Mouse (Mus musculus) layer of hippocampus, postnatal 10 days (tissue): ENCODE measurements around the gene Cars2. TPM values are rescaled to one million over a fixed set of nuclear protein-coding genes. Genes with fewer than 3 reads are reported as not detected.
"Not testable (repeated sequence)": the region's sequence is repeated elsewhere in the genome, so short reads cannot be mapped to it uniquely, and the experiment has no call there.

Source experiments
- DNase-seq, 2 experiments: peaks; one replicate each; pipeline ENCODE4 v3.0.0; 2021; ENCODE audit warnings: low spot score in 2 of 2
- total RNA-seq, 2 experiments: library from RNA; stranded (reverse); gene quantifications; 2 replicates each; pipeline ENCODE4 v1.2.3; 2021

Gene Cars2
- total RNA-seq, 2 experiments from 2014 or later = 26.1 to 28.6 TPM

DNA sequence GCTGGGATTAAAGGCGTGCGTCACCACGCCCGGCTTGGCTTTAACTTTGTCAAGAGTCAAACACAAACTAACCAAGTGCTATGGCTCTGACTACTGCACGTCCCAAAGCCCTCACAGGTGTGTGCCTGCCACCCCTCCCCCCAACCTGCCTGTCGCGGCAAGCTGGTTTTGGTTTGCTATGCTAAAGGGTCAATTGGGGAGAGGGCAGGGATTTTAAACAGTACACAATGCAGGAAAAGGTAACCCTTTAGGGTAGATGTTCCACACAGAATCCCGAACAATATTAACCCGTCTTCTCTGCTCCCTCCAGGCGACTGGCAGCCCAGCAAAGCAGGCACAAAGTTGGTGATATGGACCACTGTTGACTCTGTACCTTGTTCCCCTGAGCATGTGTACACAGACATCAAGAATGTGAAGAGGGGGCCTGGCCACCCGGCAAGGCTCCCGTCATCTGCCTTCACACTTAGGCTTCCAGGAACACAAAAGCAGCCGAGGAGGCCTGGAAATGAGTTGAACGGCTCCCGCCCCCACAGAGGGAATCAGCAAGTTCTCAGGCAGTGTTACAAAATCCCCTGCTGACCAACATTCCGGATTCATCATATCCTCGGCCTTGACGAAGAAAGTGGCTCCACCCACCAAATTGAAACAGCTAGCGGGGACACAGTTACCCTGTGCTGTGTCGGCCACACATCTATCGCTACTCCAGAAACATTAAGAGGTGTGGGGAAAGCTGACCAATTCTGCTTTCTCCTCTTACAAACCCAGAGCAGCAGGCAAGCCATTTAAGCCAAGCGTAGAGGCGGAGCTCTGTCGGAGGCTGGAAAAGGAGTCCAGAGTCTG, 74.0 kb downstream of the Cars2 start:
- DNase-seq = no peak

DNA sequence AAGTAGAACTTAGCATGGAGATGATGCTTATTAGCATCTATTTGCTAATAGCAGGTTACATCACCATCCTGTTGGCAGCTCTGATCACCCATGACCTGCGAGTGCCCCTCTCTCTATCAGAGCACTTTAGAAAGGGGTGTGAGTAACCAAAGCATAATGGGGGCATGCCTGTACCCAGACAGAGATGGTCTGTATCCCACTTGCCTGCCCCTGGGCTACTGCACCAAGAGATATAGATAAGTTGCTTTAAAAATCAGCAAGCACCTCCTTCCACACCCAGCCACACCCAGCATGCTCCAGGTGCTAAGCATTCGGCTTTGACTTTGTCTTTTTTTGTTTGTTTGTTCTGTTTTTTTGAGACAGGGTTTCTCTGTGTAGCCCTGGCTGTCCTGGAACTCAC, 74.7 kb downstream of the Cars2 start:
- DNase-seq = no peak

DNA sequence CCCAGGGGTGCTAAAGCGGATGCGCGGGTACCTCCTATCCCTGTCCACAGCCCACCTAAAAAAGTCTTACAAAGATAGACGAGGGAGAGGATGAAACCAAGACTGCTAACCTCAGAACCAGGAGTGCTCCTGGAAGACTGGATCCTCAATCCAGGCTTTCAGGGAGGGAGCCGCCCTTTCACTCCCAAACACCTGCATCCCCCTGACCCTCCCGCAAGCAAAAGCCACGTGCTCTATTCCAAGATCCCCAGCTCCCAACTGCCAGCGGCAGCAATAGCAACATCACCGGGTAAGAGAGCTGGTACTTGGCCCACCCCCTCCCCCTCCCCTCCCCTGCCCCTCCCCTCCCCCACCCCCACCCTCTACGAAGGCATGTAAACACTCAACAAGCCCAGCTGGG, 75.2 kb downstream of the Cars2 start:
- no peak for DNase-seq

DNA sequence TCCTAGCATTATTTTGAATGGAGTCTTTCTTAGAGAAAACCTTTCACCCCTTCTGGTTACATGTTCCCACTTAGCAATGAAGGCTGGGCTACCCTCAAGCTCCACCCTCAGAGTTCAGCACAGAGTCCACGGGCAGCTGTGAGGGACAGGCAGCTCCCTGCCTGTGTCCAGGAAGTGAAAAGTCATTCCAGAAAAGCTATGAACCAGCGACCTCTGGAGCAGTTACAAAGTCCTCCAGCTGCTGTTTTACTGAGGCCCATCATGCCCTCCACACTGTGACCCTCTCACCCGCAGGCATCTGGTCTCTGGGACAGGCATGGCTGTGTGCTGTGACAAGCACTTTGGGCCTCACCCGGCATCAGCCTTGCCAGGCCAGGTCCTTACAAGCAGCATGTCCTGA, 77.5 kb downstream of the Cars2 start:
- no peak for DNase-seq

DNA sequence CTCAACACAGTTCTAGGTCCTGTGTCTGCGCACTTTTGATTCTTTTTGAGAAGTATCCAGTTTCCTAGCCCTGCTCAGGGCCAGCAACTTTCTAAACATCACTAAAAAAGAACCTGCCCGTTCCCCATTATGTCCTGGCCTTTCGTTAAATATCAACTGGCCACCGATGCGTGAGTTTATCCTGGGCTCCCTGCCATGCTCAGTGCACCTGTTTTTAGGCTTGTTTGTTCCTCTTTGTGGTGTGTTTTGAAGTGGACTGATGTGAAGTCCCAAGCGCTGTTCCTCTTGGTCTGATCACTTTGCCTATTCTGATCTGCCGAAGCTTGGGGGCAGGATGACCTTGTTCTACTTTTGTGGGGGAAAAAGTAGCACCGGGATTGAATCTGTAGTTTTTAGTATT, 79.3 kb downstream of the Cars2 start:
- no peak for DNase-seq

DNA sequence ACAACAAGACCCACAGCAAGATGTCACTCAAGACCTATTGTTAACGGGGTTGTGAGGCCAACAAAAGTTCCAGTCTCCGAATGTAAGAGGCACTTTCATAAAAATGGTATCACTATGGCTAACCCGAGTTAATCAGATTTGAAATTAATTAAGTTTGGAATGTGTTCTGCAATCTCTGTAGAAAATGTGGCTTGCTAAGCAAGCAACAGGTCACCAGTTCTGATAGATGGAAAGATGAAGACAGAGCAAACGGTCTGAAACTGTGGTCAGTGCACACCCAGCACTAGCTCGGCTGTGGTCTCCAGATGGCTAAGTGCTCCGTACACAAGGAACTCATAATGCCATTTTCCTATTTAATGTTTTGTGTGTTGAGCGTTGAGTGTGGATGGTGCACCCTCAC, 79.9 kb downstream of the Cars2 start:
- DNase-seq = no peak

DNA sequence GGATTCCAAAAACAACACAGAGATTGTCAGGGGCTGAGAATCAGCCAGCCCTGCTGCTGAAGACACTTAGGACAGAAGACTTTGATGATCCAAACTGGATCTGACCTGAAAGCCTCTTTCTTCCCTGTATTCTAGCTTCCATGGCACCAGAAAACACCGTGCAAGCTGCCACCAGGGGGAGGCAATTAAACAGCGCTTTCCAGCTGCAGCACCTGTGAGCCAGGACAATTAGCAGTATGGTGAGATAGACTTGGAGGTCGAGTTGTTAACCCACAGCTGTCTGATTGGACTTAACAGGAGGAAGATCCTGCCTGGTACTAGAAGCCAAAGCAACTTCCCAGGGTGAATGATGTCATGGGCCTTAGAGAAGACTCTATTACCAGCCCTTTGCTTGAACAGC, 81.5 kb downstream of the Cars2 start:
- DNase-seq = no peak

DNA sequence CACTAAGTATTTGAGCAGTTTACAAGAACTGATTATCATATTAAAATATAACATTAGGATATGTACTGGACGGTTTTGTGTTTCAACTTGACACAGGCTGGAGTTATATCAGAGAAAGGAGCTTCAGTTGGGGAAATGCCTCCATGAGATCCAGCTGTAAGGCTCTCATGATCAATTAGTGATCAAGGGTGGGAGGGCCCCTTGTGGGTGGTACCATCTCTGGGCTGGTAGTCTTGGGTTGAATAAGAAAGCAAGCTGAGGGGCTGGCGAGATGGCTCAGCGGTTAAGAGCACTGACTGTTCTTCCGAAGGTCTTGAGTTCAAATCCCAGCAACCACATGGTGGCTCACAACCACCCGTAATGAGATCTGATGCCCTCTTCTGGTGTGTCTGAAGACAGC, 84.1 kb downstream of the Cars2 start:
- not testable (repeated sequence) for DNase-seq

DNA sequence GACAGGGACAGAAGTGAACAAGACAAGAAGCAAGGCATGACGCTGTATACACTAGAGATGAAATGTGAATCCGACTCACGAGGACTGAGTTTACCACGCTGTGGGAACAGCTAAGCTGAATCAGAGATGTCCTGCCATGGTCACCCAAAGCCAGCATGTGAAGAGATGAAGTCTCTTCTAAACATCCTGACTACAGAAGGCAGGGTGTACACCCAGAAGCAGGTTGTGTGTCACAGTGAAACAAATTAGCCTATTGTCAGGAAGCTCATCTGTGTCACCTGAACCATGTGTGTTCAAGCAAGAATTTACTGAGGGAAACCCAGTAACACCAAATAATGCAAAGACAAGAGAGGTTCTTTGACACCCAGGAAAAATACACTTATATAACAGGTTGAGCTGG, 85.0 kb downstream of the Cars2 start:
- DNase-seq = no peak

DNA sequence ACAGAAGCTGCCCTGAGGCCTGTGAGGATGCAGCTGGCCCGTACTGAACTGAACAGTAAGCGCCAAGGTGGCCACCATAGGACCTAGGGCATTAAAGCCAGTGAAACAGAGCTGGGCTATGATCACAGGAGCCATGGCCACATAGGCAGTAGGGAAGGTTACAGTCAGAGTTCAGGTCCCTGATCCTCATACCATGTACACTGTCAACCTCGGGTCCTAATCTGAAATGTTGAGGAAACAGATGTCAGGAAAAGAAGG, 85.9 kb downstream of the Cars2 start:
- no peak for DNase-seq

Other genes starting within 250 kb of the Cars2 start
- 10 to 100 TPM; 86.4 to 93.6 TPM for gene Col4a2, start 238.0 kb downstream of the Cars2 start, total RNA-seq
- gene Col4a1, start 238.0 kb downstream of the Cars2 start, total RNA-seq = 100 to 1,000 TPM; 125 to 139 TPM
- gene Rab20, start 72.1 kb downstream of the Cars2 start, total RNA-seq = under 1 TPM; 0.71 to 0.94 TPM
- 10 to 100 TPM; 52.7 to 67.3 TPM for gene Naxd, start 53.3 kb downstream of the Cars2 start, total RNA-seq
- 10 to 100 TPM; 35.6 to 39.5 TPM for gene Ing1, start 4.8 kb upstream of the Cars2 start, total RNA-seq
- gene Ankrd10, start 85.0 kb upstream of the Cars2 start, total RNA-seq = 10 to 100 TPM; 69.1 to 71.8 TPM
- gene 1700016D06Rik, start 150.3 kb upstream of the Cars2 start, total RNA-seq = not detected
- 100 to 1,000 TPM; 164 to 169 TPM for gene Arhgef7, start 176.9 kb upstream of the Cars2 start, total RNA-seq